Mouse (Mus musculus) urinary bladder, postnatal 36 days (tissue): ENCODE measurements around the gene Txnrd2.

Experiments used
- DNase-seq, 2 experiments: peaks; one replicate each; pipeline ENCODE4 v3.0.0; 2022; ENCODE audit warnings: low spot score in 2 of 2, mixed read lengths in 1 of 2

Gene Txnrd2

DNA sequence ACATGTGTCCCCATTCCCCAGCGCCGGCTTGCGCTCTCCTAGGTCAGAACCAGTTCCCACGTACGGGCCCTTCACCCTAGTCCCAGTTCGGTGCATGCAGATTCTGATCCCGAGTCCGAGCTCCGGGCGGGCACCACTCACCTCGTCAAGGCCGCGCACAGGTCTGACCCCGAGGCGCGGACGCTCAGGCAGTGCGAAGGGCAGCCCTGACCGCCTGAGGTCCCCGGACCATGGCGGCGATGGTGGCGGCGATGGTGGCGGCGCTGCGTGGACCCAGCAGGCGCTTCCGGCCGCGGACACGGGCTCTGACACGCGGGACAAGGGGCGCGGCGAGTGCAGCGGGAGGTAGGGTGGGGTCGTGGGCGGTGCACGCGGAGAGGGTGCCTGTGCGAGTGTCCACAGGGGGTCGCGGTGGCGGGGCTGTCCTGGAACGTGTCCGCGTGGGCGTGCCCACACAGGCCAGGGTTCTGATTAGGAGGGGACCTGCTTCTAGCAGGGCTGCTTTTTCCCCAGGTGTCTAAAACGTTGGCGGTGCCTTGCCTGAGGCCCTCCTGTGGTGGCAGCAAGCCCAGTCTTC, at the start of gene Txnrd2:
Gene Txnrd2 (plus strand): TSS at position 170 of the 577 bp plus-strand sequence.
- DNase-seq = peak; percentile 81 to 87

DNA sequence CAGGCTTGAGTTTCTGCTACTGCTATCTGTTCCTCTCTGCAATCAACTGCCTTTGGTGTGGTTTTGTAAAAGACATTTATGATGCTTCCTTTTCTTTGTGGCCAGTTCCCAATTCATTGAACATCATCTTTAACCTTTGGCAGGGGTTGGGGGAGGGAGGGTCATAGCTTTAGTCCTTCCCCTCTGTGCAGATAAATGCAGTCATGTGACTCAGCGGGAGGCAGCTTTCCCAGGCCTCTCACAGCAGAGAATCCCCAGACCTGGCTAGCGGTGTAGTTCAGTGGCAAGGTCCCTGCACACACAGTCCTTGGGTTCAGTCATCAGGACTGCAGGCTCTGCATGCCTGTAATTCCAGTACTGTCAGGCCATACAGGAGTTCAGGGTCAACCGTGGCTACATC, 49.0 kb upstream of the Txnrd2 start:
- DNase-seq = no peak

DNA sequence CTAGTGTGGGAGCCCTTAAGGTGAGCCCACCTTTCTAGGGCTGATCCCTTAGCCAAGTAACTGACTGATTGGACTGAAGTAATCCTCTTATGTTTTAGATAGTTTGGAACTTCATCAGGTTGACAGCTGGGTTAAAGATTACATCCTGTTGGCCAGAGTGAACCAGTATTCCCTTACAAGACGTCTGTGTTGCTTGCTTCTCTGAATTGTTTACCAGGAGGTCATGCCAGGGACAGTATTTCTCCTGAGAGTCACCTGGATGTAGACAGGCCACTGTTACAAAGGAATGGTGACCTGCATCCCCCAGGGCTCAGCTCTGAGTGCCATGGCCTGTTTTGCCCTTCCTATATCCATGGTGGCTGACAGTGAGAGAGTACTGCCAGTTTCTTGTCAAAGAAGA, 47.7 kb upstream of the Txnrd2 start:
- no peak for DNase-seq

DNA sequence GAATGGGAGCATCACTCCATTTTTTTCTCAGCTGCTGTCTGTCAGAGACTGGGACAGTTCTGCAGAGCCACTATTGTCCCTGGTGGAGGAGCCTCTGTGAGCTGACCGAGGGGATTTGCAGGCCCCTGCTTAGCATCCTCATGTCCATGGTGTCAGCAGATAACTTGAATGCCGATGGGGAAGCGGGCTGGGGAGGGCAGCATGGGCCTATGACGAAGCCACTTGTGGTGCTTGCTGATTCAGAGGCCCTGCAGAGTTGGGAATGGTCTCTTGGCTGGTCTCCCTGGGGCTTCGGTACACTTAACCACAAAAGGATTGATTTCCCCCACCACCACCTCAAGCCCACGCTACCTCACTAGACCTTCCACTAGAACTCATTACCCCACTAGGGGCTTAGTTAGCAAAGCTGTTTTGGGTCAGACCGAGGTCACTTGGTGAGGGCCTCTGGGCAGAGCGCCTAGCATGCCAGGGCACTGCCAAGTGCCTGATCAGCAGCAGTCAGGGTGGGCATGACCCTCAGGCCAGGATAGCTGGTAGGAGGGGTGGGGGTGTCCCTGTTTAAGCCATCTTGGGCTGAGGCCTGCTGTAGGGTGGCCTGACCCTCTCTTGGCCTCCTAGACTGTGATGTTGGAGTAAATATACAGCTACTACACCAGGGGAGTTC, 46.7 kb upstream of the Txnrd2 start:
- no peak for DNase-seq

DNA sequence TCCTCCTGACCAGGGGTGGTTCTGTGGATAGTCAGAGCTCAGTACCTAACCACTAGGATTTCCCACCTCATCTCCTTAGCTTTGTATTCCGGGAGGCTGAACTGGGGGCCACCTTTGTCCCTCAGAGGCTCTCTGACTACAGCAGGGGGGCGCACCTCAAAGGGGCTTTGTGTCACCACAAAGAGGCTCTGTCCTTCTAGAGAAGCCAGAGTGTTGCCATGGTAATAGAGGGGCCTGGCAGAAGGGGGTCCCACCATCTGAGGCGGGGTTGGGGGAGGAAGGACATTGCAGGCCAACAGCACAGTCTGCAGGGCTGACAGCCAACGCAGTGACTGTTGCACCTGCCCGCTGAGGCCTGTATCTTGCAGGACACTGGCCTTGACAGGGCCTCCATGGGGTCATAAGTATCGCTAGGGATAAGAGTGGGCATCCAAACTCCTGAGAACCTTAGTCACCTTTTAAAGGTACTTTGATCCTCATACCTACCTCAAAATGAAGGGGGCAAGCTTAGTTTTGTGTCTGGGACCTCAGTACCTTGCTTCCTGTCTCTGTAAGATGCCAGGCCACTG, 45.6 kb upstream of the Txnrd2 start:
- no peak for DNase-seq

DNA sequence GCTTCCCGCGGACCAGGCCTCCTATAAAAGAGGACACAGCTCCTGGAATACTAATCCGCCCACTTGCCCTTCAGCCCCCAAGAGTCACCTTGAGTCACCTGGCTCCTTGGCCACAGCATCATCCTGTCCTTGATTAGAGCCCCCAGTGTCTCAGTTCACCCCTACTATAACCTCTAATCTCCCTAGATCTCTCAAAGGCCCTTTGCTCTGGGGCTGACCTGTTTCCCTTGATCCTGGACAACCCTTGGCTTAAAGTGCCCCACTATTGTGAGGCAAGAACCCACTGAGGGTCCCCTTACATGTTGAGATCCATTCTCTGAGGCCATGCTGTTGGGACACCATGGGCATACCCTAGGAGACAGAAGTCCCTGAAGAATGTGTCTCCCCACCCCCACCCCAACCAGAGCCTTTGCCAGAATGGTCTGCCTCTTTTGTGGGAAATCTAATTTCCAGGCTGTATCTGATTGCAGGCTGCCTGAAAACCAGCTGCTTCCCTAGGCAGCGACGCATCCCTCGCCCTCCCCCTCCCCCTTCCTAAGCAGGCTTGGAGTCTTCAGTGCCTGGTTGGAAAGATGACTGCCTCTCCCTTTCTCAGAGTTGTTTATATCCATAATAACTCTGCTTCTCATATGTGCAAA, 44.4 kb upstream of the Txnrd2 start:
- no peak for DNase-seq

DNA sequence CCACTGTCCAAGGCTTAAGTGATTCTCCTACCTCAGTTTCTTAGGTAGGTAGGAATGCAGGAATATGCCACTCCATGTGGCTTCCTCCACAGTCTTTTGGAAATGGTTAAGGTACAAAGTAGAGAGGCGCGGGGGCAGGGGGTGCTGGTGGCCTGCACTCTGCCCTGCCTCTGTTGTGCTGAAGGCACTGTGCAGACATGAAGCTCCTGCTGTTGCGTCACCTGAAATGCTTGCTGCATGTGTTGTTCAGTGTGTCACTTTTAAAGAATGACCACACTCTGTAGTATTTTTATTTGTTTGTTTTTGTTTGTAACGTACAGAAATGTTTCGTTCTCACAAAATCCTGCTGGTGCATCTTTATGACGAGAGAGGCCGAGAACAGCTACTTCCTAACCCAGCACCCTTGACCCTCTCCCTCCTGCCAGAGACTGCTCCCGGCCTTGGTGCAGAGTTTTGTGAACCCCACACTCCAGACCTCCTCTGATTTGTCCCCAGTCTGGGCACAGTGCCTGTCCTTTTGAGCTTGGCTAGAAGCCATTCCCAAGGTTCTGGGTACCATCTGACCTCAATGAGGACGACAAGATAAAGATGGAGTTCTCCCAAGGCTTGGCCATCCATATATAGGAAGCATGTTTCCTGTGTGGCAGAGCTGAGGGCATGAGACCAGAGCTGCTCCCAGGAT, 43.0 kb upstream of the Txnrd2 start:
- no peak for DNase-seq

DNA sequence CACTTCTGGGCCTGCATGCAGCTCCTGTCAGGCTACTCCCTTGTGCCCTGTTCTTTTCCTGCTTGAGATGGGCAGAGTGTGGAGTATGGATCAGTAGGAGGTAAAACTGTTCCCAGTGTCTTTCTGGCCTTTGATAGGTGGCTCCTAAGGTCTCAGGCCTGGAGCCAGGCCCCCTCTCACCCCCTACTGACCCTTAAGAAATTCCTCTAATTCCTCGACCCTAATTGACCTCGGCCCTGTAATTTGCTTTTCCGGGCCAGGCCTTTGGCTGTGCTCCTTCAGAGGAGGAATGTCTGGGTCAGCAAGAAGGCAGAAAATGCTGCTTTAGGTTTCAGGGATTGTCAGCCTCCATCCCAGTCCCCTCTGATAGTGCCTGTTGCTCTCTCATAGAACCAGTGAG, 42.4 kb upstream of the Txnrd2 start:
- DNase-seq = no peak

DNA sequence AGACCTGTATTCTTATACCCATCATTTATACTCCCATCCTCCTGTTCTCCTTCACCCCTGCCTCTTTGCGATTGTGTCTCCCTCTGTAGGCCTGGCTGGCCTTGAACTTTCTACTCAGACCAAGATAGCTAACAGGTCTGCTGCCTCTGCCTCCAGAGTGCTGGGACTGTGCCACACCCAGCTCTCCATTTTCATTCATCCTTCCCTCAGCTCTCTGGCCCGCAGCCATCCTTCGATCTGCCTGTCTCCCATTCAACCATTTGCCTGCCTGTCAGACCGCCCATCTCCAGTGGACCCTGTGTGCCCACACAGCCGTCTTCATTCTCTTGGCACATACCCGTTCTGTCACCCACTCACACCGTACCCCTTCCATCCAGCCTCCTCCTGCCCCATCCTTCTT, 42.0 kb upstream of the Txnrd2 start:
- DNase-seq = no peak

DNA sequence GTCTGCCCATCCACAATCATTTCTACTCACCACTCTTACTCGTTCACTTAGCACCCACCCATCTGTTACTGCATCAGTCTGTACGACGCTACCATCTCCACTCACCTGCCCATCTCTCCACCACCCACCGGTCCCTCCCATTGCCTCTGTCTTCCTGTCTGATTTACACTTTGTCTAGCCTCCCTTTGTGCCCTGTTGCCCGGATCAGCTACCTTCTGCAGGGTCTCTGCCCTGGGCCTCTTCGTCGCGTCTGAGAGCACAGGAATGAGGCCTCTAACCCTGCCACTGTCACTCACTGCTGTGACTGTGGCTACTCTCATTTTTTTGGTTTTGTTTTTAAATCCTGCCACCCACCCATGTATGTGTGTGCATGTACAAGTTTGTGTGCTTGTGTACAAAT, 41.5 kb upstream of the Txnrd2 start:
- DNase-seq = no peak

DNA sequence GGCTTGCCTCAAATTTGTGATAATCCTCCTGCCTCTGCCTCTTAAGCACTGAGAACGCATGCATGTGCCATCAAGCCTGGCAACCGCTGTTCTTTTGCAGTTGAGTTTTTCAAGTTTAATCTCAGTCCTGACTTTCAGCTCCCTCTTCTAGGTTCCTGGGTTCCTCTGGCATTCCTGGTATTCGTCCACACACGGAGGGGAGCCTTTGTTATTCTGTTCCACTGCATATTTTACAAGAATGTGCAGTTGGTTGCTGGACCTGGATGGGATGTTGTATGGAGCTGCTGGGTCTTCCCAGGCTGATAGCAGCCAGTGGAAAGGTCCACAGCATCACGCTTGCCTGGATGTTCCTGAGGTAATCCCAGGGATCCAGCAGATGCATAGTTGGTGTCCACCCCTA, 40.8 kb upstream of the Txnrd2 start:
- DNase-seq = no peak

DNA sequence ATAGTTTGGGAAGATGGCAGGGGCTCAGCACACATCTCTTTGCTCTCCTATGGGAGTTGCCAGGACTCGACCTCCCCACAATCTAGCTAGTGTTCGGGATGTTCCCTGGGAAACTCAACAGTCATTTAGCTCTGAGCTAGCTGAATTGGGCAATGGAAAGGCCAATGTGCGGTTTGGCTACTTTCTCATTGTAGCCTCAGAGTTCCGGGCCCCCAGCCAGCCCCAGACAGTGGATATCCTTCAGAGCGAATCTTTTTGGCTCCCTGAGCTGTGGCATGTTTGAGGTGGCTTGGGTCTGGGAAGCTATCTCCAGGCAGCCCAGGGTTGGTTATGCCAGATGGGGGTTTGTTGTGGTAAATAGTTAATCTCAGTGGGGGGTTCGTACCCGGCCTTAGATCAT, 39.7 kb upstream of the Txnrd2 start:
- DNase-seq = no peak

DNA sequence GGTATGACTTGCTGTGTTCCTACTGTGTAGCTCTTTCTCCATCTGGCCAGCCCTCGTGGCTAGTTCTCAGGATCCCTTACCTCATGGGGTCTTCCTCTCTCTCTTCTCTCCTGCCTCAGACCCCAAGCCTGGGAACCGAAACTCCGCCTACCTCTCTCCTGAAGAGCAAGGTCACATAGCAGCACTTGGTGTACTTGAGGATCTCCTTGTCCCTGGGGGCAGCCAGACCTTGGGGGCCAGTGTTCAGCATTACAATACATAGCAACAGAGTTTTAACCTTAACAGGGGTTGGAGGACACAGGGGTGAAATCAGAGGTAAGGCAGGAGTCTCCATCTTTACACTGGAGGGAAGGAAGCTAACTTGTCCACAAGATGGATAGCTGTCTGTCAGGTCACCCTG, 39.2 kb upstream of the Txnrd2 start:
- DNase-seq = no peak

DNA sequence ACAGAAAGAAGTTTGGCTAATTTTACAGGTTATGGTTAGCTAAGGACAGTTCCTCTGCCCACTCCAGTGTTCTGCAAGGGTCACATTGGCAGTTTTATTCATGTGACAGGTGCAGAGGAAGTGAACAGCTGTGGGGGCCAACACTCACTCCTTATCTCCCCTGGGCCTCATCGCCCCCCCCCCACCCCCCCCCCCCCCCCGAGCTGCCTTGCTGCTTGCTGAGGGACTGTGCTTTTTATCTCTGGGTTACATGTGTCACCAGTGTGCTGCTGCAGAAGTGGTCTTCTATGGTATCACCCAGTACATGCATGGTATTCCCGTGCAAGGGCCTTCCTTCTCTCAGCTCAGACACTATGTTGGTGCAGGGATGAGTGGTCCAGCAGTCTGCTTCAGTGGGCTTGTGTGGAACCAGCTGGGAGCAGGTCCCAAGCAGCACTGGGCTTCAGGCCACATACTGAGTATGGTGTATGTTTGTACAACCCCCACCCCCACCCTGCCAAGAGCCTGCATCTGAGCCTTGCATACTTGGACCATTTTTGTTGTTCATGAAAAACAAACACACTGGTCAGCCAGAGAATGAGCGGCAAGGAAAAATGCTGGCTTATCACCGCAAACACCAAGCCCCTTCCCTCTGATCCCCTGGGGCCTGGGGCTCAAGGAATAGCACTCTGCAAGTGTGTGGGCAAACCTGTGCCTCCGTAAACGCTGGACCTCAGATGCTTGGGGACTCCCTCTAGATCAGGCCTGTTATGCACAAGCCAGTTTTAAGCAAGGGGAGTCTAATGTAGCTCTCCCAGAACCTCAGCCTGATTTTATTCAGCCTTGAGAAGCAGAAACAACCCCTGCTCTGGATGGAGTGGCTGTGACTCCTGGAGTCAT, 38.2 kb upstream of the Txnrd2 start:
- DNase-seq = no peak

DNA sequence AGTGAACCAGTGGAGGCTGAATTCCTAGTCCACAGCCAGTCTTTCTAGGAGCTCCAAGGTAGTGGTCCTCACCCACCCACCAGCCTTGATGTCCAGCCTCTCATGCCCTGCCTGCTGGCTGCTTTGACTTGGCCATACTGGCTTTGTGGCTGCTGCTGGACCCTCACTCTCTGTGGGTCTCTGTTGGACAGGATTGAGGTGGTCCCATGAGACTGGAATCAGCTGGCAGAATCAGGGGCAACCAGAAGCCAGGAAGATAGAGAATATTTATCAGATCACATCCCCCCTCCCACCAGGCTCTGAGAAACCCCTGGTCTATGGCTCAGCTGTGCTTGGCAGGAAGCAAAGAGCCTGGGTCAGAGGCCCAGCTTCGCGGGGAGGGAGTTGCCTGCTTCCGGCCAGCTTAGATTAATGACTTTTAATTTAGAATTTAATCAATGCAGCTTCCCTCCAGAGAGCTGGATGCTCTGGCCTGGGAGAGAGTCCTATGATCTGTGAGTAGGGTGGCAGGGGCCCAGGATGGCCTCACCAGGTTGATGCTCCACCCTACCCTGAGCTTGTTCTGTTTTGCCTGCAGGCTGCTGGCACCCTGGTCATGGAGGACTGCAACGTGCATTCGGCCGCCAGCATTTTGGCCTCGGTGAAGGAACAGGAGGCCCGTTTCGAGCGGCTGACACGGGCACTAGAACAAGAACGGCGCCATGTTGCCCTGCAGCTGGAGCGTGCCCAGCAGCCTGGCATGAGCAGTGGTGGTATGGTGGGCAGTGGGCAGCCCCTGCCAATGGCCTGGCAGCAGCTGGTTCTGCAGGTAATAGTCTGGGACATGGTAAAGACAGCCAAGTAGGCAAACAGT, 37.4 kb upstream of the Txnrd2 start:
- no peak for DNase-seq

DNA sequence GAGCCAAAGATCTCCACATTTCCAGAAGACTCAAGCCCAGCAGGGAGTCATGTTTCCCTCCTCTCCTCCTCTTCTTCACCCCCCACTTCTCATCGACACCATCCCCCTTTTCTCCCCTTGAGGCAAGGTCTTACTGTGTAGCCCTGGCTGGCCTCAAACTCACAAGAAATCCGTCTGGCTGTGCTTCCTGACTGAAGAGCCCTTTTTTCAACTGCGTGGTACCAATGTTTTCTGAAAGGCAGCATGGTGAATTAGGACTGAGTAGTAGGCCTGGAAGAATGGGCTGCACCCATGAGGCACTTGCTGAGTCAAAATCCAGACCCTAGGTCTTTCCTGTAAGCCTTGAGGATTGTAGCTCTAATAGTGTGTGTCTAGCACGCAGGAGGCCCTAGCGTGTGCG, 35.8 kb upstream of the Txnrd2 start:
- no peak for DNase-seq

DNA sequence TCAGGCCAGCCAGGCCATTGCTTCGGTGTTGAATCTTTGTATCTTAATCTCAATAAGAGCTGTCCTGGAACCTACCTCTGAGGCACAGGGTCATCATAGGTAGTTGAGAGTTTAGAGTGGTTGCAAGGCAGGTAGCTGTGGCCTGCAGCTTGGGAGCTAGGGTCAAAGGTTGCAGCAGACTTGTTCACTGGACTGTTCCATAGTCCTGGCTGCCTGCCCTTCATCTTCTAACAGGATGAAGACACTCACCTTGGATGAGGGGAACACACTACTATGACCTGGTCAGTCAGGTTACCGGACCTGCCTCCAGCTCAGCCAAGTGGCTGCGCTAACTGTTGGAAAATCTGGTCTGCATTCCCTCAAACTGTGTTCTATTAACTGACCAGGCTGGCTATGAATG, 35.1 kb upstream of the Txnrd2 start:
- no peak for DNase-seq

DNA sequence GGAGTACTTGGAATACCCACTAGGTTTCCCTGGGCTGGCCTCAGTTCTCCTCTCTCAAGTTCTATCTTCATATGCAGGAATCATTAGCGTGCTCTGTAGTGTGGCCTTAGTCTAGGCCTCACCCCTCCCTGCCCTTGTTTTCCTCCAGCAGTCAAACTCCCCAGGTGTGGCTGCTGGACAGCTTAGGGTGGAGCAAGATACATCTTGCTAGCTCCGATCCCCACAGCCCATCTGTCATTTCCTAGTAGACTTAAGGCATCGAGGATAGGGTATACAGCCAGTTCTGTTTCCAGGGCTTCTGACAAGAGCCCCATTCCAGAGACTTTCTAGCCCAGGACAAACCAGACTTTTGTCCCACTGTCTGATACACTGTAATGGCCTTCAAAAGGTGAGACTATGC, 34.5 kb upstream of the Txnrd2 start:
- no peak for DNase-seq

DNA sequence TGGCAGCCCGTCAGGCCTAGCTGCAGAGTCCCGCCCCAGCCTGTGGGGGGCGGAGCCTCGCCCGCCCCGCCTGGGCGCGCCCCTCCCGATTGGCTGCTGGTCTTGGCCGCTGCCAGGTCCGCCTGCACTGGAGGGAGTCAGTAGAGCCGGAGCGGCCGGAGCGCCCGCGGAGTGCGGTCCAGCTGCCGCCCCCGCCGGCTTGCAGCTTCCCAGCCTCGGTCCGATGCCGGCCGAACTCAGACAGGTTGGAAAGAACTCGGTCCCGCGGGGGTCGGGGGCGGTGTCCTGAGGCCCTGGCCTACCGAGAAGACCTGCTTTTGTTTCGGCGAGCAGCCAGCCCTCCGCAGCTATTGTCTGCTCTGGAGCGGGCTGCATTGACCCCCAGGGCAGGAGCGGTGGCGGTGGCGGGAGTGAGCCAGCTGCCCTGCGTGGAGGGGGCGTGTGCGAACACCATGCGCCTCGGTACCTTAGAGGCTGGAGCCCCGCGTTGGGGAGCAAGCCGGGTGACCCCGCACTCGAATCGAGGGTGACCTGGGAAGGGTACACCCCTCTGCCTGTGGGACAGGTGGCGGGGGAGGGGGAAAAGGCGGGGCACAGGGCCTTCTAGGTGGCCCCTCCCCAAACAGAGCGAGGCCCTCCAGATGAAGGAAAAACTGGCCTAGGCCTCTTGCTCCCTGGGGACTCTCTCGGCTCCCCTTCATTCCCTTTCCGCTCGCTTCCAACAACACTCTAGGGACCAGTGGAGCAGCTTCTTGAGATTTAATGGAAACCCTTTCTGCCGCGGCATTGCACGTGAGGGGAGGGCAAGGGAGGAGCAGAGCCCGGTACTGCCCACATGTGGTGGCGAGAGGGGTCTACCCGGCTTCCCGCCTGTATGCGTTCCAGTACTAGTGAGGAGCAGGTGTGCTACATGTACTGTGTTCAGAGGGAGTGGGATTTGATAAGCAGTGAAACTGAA, 33.4 kb upstream of the Txnrd2 start:
- peak; percentile 82 to 88 for DNase-seq
